Mouse (Mus musculus) heart, embryonic 14.5 days (tissue): ENCODE results near the gene Ralbp1. TPM values are rescaled to one million over a fixed set of nuclear protein-coding genes. Genes with fewer than 3 reads are reported as not detected.

Experiments
- ATAC-seq: fragments of 200-750 bp; cut with Nextera tagmentation; 2 replicates; pipeline ENCODE4 v1.8.0; 2017; ENCODE audit warnings: low read depth, moderate TSS enrichment; ENCODE audit not compliant: insufficient number of reproducible peaks, insufficient read depth, low FRiP score
- H3K27ac ChIP-seq, 2 experiments: fragments of 200-500 bp in 1 of 2; fragments of 300-500 bp in 1 of 2; sonication (generic) in 1 of 2; replicated peaks in 1 of 2; 2 replicates each; pipeline ENCODE4 v1.5.1; 2012 to 2014; ENCODE audit warnings: low read depth in 2 of 2, low read length in 2 of 2, control low read depth in 1 of 2, mild to moderate bottlenecking in 1 of 2, mixed read lengths in 1 of 2; ENCODE audit not compliant: control insufficient read depth in 1 of 2, insufficient read depth in 1 of 2
- H3K27me3 ChIP-seq: fragments of 300-500 bp; sonication (generic); 2 replicates; pipeline ENCODE4 v1.6.1; 2014; ENCODE audit warnings: mild to moderate bottlenecking, low read length, control low read depth; ENCODE audit not compliant: control insufficient read depth, insufficient read depth
- H3K36me3 ChIP-seq: fragments of 300-500 bp; sonication (generic); 2 replicates; pipeline ENCODE4 v1.6.1; 2014; ENCODE audit warnings: mild to moderate bottlenecking, control low read depth, low read length, mixed read lengths; ENCODE audit not compliant: control insufficient read depth, insufficient read depth
- H3K4me1 ChIP-seq, 2 experiments: fragments of 200-500 bp in 1 of 2; fragments of 300-500 bp in 1 of 2; sonication (generic) in 1 of 2; 2 replicates each; pipeline ENCODE4 v1.6.1; 2012 to 2014; ENCODE audit warnings: low read length in 2 of 2, control low read depth in 1 of 2, mixed read lengths in 1 of 2; ENCODE audit not compliant: control insufficient read depth in 2 of 2, insufficient read depth in 2 of 2
- H3K4me2 ChIP-seq: fragments of 300-500 bp; sonication (generic); 2 replicates; pipeline ENCODE4 v1.6.1; 2014; ENCODE audit warnings: mild to moderate bottlenecking, low read length
- H3K4me3 ChIP-seq, 2 experiments: fragments of 200-500 bp in 1 of 2; fragments of 300-500 bp in 1 of 2; sonication (generic) in 1 of 2; 2 replicates each; pipeline ENCODE4 v1.5.1; 2012 to 2014; ENCODE audit warnings: low read length in 2 of 2, mild to moderate bottlenecking in 2 of 2, control low read depth in 1 of 2, low read depth in 1 of 2, moderate library complexity in 1 of 2; ENCODE audit not compliant: control insufficient read depth in 1 of 2, insufficient read depth in 1 of 2
- H3K9ac ChIP-seq: fragments of 300-500 bp; sonication (generic); 2 replicates; pipeline ENCODE4 v1.6.1; 2014; ENCODE audit warnings: mild to moderate bottlenecking, low read length
- H3K9me3 ChIP-seq: fragments of 300-500 bp; sonication (generic); 2 replicates; pipeline ENCODE4 v1.6.1; 2016; ENCODE audit warnings: low read length, control low read depth; ENCODE audit not compliant: control insufficient read depth
- WGBS: fragments of 180-500 bp; shearing (Covaris S2); extraction: QIAGEN DNeasy Blood & Tissue Kit; methylation state at CpG from one replicate; pipeline ENCODE4 v1.1.7; 2014; 5-methylcytosine and 5-hydroxymethylcytosine counted together
- polyA plus RNA-seq: library from polyadenylated mRNA; unstranded; fragments of >200 nt; fragmentation: Nextera tagmentation; extraction: Ambion mirVana; gene quantifications from 2 replicates; pipeline ENCODE4 v1.2.1, GENCODE M21; 2014

Gene Ralbp1
- polyA plus RNA-seq, 1 experiment from 2014 or later: 49.4 TPM

DNA sequence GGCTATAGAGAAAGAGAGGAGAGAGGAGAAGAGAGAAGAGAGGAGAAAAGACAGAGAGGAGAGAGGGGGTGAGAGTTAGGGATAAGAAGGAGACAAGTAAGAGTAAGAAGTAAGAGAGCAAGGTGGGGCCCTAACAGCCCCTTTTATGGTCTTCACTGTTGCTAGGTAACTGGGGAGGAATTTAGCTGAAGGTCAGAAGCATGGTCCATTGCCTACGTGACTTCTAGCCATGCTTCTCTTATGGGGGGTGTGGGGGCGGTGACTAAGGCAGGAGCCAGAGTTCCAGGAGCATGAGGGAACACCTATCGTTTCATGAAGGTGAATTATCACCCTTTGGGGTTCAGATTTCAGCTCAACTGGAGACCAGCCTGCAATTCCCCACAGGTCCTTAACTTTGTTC, 10.4 kb upstream of the Ralbp1 start:
- Histone ChIP-seq H3K9ac (no peak overlapping the region), H3K4me3 (no peak overlapping the region), H3K27me3 (no peaks in the 10 kb centered on the region), H3K4me2 (no peak overlapping the region), H3K27ac (no peak overlapping the region), H3K36me3 (no peaks in the 10 kb centered on the region), H3K4me1 (no peaks in the 10 kb centered on the region), H3K9me3 (no peaks in the 10 kb centered on the region)
- ATAC-seq: no peak
- 73% methylated on average over 3 of the region's 3 CpGs for WGBS

DNA sequence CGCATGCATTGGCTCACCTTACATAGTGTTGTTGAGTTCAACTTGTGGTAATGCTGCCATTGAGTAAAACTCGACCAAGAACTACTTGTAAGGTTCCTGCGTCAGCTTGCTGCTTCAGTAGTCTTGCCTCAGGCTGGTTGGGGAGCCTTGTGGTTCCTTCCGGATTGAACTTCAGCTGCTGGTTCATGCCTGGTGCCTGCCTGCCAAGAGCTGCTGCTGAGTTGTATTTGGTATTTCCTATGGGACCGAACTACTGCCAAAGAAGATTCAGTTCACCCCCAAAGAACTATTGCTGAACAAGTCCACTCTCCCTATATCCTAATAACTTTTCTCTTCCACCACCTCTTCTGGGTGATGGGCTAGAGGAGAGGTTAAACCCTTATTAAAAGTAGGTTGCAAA, 3.9 kb upstream of the Ralbp1 start:
- ATAC-seq: no peak
- Histone ChIP-seq H3K27ac (no peak overlapping the region), H3K36me3 (no peaks in the 10 kb centered on the region), H3K4me3 (no peak overlapping the region), H3K9ac (no peak overlapping the region), H3K9me3 (no peaks in the 10 kb centered on the region), H3K27me3 (no peaks in the 10 kb centered on the region), H3K4me1 (peaks cover 2 to 9% of the 10 kb centered on the region in 2 experiments), H3K4me2 (no peak overlapping the region)
- 80% methylated on average over 5 of the region's 5 CpGs for WGBS

DNA sequence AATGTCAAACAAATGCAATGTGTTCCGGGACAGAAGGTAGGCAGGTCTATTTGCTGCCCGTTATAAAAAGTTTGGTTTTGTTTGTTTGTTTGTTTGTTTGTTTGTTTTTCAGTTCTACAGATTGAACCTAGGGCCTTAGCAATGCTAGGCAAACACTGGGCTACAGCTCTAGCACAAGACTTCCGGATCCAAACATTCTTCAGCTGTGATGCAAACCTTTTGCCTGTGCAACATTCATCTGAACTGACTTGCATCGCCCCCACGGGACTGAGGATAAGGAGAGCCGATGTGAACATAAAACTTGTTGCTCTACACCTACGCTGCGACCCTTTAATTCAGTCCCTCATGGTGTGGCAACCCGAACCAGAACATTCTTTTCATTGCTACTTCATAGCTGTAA, 973 bp upstream of the Ralbp1 start:
- WGBS: 55% methylated on average over 9 of the region's 9 CpGs
- no peaks in the 10 kb centered on the region for H3K27me3 ChIP-seq
- no peaks in the 10 kb centered on the region for H3K9me3 ChIP-seq
- H3K27ac ChIP-seq: peak overlapping the region; percentile 92 to 97
- no peak for ATAC-seq
- peak overlapping the region; percentile 5 to 98; a peak in 3 of 4 replicates for H3K4me3 ChIP-seq
- H3K4me1 ChIP-seq: peaks cover 2 to 21% of the 10 kb centered on the region in 2 experiments
- H3K36me3 ChIP-seq: no peaks in the 10 kb centered on the region
- peak overlapping the region; percentile 95 for H3K9ac ChIP-seq
- H3K4me2 ChIP-seq: peak overlapping the region; percentile 98

DNA sequence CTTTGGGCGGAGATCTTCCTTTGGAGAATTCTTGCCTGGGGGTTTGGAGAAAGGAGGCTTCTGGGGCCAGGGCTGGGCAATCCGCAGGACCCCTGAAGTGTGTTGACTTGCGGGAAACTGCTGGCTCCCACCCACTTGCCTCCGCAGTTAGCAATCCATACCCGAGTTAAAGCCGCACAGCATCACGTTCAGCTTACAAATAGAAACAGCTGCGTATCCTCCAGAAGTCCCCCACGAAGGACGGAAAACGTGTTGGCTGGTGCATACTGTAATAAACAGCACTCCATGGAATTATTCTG, 251 bp downstream of the Ralbp1 start:
- Histone ChIP-seq H3K36me3 (no peaks in the 10 kb centered on the region), H3K4me1 (peaks cover 6 to 29% of the 10 kb centered on the region in 2 experiments), H3K9ac (peak overlapping the region; percentile 95), H3K4me3 (peak overlapping the region; percentile 77 to 98), H3K27ac (peak overlapping the region; percentile 92 to 97), H3K4me2 (peak overlapping the region; percentile 98), H3K27me3 (no peaks in the 10 kb centered on the region), H3K9me3 (no peaks in the 10 kb centered on the region)
- ATAC-seq: no peak
- 0% methylated on average over 11 of the region's 11 CpGs for WGBS

DNA sequence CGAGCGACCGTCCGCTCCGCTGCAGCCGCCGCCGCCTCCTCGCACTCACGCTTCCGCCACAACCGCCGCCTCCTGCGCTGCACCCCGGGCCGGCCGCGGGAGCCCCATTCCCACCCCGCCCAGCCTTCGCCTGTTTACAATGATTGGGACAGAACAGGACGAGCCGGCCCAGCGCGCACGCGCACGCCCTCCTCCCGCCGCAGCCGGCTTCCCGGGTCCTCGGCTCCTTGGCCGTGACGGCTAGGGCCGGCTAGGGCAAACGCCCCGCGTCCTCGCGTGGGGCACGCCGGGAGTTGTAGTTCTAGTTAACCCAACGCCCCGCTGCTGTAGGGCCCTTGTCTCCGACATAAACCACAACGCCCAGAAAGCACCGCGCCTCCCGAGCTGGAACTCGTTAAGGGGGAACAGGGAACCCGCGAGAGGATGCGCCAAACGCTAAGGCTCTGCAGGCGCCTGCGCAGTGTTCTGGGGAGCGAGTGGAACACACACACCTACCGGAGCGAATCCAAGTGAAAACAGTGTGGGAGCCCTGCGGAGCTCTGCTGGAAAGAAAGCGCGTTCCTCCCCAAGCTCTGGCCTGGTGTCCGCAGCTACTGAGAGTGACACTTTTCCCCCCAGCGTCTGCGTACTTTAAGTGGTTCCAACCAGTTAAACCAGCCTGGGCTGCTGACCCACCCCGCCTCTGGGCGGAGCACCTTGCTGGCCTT, 754 bp downstream of the Ralbp1 start:
- under 1% methylated on average over 67 of the region's 67 CpGs for WGBS
- Histone ChIP-seq H3K9ac (peak overlapping the region; percentile 95), H3K4me2 (peak overlapping the region; percentile 98), H3K4me1 (peaks cover 6 to 29% of the 10 kb centered on the region in 2 experiments), H3K9me3 (no peaks in the 10 kb centered on the region), H3K27ac (peak overlapping the region; percentile 92 to 97), H3K27me3 (no peaks in the 10 kb centered on the region), H3K4me3 (peak overlapping the region; percentile 98), H3K36me3 (no peaks in the 10 kb centered on the region)
- ATAC-seq: peak; percentile 97

DNA sequence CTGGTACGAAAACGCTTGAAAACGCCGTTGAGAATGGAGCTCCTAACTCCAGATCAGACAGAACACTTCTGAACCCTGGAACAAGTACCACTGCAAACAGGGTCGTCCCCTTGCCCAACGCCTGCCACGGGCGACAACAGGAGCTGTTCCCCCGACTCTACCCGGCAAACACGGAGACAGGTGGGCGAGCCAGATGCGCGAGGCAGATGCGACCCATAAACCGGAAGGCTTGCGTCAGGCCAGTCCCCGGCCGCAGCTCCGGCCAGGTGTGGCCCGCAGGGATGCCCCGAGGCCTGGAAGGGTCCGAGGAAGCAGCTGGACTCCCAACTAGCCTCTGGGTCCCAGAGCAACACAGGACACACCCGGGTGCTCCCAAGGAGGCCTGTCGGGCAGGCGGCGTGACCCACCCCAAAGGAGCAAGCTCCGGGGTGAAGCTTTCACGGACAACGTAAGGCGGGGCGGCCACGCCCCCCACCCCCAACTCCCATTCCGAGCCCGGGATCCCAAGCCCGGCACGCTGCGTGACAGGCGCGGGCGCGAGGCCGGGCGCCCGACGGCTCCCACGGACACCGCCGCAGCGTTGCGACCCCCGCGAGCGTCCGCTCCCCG, 1.4 kb downstream of the Ralbp1 start:
- H3K4me3 ChIP-seq: peak overlapping the region; percentile 98
- peak overlapping the region; percentile 96 for H3K4me2 ChIP-seq
- peak; percentile 7 for ATAC-seq
- under 1% methylated on average over 50 of the region's 56 CpGs for WGBS
- H3K27ac ChIP-seq: peak overlapping the region; percentile 70 to 92
- H3K4me1 ChIP-seq: peaks cover 6 to 29% of the 10 kb centered on the region in 2 experiments
- no peaks in the 10 kb centered on the region for H3K27me3 ChIP-seq
- H3K9me3 ChIP-seq: no peaks in the 10 kb centered on the region
- H3K9ac ChIP-seq: peak overlapping the region; percentile 95
- no peaks in the 10 kb centered on the region for H3K36me3 ChIP-seq

DNA sequence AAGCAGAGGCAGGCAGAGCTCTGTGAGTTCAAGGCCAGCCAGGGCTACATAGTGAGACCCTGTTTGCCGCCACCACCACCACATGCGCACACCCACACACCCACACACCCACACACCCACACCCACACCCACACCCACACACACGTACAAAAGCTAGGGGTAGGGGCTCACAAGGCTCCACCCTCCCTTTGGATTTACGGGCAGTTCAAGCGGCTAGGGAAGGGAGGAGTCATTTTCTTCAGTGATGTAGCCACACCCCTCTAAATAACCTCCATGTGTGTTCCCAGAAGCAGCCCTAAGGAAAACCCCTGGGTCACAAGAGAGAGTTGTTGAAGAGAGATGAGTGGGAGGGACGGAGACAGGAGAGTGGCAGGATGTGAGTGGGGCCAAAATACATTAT, 8.6 kb downstream of the Ralbp1 start:
- H3K4me2 ChIP-seq: no peak overlapping the region
- WGBS: 72% methylated on average over 6 of the region's 6 CpGs
- H3K27me3 ChIP-seq: no peaks in the 10 kb centered on the region
- no peak overlapping the region for H3K27ac ChIP-seq
- H3K4me1 ChIP-seq: peaks cover 3 to 14% of the 10 kb centered on the region in 2 experiments
- H3K36me3 ChIP-seq: no peaks in the 10 kb centered on the region
- no peak for ATAC-seq
- H3K9ac ChIP-seq: no peak overlapping the region
- H3K4me3 ChIP-seq: no peak overlapping the region
- no peaks in the 10 kb centered on the region for H3K9me3 ChIP-seq
